Mouse (Mus musculus): ENCODE results near the gene Bag5.

DNA sequence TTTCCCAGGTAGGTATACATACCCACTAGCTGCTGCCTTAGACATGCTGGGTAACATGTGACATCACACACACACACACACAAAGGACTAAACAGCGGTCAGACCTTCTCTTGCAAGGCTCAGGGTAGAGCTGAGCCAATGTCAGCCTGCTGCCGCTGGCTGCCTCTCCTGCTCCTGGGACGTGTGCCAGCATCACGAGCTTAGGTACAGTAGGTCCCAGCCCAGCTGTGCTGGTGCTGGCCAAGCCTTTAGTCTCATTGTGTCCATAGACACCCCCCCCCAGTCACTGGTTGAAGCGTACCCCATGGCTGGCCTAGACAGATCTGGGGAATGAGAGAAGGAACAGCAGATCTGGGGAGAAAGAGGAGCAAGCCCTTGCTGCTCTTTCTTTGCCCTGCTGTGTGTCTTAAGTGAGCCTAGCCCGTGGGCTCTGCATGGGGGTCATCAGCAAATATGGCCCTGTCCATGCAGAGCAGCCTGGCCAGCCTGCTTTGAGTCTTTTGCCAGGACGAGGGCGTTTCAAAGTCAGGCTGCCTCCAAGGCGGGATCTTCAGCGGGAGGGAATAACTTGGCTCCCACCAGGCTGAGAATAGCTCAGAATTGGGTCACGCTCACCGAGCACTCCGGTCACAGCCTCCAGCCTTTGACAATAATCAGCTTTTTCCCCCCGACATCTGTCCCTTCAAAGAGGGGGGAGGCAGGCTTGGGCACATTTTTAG is 25.5 kb downstream of the Bag5 start:
- TF ChIP-seq CTCF (IDR thresholded peaks at IDR 0.05; ENCODE audit: insufficient read depth, low read depth, low read length) = no peak
- no peak for TF ChIP-seq POLR2A (IDR thresholded peaks at IDR 0.05; ENCODE audit: insufficient read depth, low read depth, low read length)
